Mouse (Mus musculus) liver, embryonic 11.5 days (tissue): ENCODE data around the gene Parp4. TPM values are rescaled to one million over a fixed set of nuclear protein-coding genes. Genes with fewer than 3 reads are reported as not detected.
A peak's percentile ranks its signal among the peaks of the same experiment; 100 is the strongest.

Experiments used
- ATAC-seq: fragments of 200-750 bp; cut with Nextera tagmentation; replicated peaks from 2 replicates; pipeline ENCODE4 v1.8.0; 2017; ENCODE audit warnings: moderate number of reproducible peaks, mild to moderate bottlenecking, moderate TSS enrichment, moderate library complexity; ENCODE audit not compliant: low FRiP score
- DNase-seq: peaks from one replicate; pipeline ENCODE4 v3.0.0-alpha.2; 2017; ENCODE audit warnings: low spot score
- H3K27ac ChIP-seq: fragments of 300-500 bp; sonication (generic); 2 replicates; pipeline ENCODE4 v1.5.1; 2014; ENCODE audit warnings: mild to moderate bottlenecking, low read depth, low read length, control low read depth
- H3K27me3 ChIP-seq: fragments of 300-500 bp; sonication (generic); replicated peaks from 2 replicates; pipeline ENCODE4 v1.6.1; 2014; ENCODE audit warnings: low read length, mixed read lengths; ENCODE audit not compliant: control insufficient read depth, insufficient read depth
- H3K36me3 ChIP-seq: fragments of 300-500 bp; sonication (generic); 2 replicates; pipeline ENCODE4 v1.6.1; 2014; ENCODE audit warnings: mild to moderate bottlenecking, low read length, moderate library complexity, mixed read lengths; ENCODE audit not compliant: control insufficient read depth, insufficient read depth
- H3K4me1 ChIP-seq: fragments of 300-500 bp; sonication (generic); replicated peaks from 2 replicates; pipeline ENCODE4 v1.6.1; 2014; ENCODE audit warnings: low read length, mixed read lengths; ENCODE audit not compliant: control insufficient read depth, insufficient read depth
- H3K4me2 ChIP-seq: fragments of 300-500 bp; sonication (generic); 2 replicates; pipeline ENCODE4 v1.6.1; 2014; ENCODE audit warnings: mild to moderate bottlenecking, control low read depth, moderate library complexity
- H3K4me3 ChIP-seq: fragments of 300-500 bp; sonication (generic); 2 replicates; pipeline ENCODE4 v1.5.1; 2014; ENCODE audit warnings: low read depth, low read length, control low read depth
- H3K9ac ChIP-seq: fragments of 300-500 bp; sonication (generic); 2 replicates; pipeline ENCODE4 v1.6.1; 2014; ENCODE audit warnings: low read depth, low read length, control low read depth
- H3K9me3 ChIP-seq: fragments of 300-500 bp; sonication (generic); 2 replicates; pipeline ENCODE4 v1.6.1; 2016; ENCODE audit warnings: low read length, inconsistent platforms, mixed read lengths; ENCODE audit not compliant: control insufficient read depth
- WGBS: fragments of 180-500 bp; shearing (Covaris S2); extraction: QIAGEN DNeasy Blood & Tissue Kit; methylation state at CpG from one replicate; pipeline ENCODE4 v1.1.7; 2014; 5-methylcytosine and 5-hydroxymethylcytosine counted together
- polyA plus RNA-seq: library from polyadenylated mRNA; unstranded; fragments of >200 nt; fragmentation: Nextera tagmentation; extraction: Ambion mirVana; gene quantifications from 2 replicates; pipeline ENCODE4 v1.2.1, GENCODE M21; 2014

The Parp4 gene
- polyA plus RNA-seq, 1 experiment from 2014 or later, result 3.0 TPM

- H3K9ac ChIP-seq, result peak overlapping the region; percentile 93
- H3K27ac ChIP-seq, result no peak overlapping the region; the same call in 1 of the 2 replicates
- H3K36me3 ChIP-seq, result 0 out of 2 replicates have a peak, but pooled peaks cover 7% of the 10 kb centered on the region
- peak overlapping the region; percentile 94 for H3K4me3 ChIP-seq
- DNase-seq (no peak), ATAC-seq (no peak)
- no peaks in the 10 kb centered on the region for H3K27me3 ChIP-seq
- H3K4me1 ChIP-seq, result peaks cover 9% of the 10 kb centered on the region
- 1% methylated on average over 13 of the region's 13 CpGs for WGBS
- peak overlapping the region; percentile 93 for H3K4me2 ChIP-seq
- no peaks in the 10 kb centered on the region for H3K9me3 ChIP-seq
Observed at GRCm38 (mm10) chr14:56669046-56669620, 93.7 kb downstream of the Parp4 start.

- no peak for ATAC-seq
- DNase-seq, result no peak
- Histone ChIP-seq H3K27me3 (no peaks in the 10 kb centered on the region), H3K4me3 (no peak overlapping the region), H3K9me3 (no peaks in the 10 kb centered on the region), H3K27ac (no peak overlapping the region), H3K4me2 (no peak overlapping the region), H3K9ac (no peak overlapping the region), H3K4me1 (no peaks in the 10 kb centered on the region), H3K36me3 (peaks cover 25% of the 10 kb centered on the region)
- 64% methylated on average over 1 of the region's 1 CpGs for WGBS
Observed at GRCm38 (mm10) chr14:56685426-56685825, 110.0 kb downstream of the Parp4 start.

- H3K9ac ChIP-seq, result no peak overlapping the region
- H3K27ac ChIP-seq, result no peak overlapping the region
- WGBS, result 83% methylated on average over 1 of the region's 1 CpGs
- no peaks in the 10 kb centered on the region for H3K9me3 ChIP-seq
- H3K36me3 ChIP-seq, result peaks cover 40% of the 10 kb centered on the region
- ATAC-seq (no peak), DNase-seq (no peak)
- no peaks in the 10 kb centered on the region for H3K4me1 ChIP-seq
- no peak overlapping the region for H3K4me2 ChIP-seq
- H3K4me3 ChIP-seq, result no peak overlapping the region
- no peaks in the 10 kb centered on the region for H3K27me3 ChIP-seq
Observed at GRCm38 (mm10) chr14:56689116-56689515, 113.7 kb downstream of the Parp4 start.

- Histone ChIP-seq H3K9me3 (no peaks in the 10 kb centered on the region), H3K4me2 (no peak overlapping the region), H3K27ac (no peak overlapping the region), H3K27me3 (no peaks in the 10 kb centered on the region), H3K4me1 (no peaks in the 10 kb centered on the region), H3K36me3 (peaks cover 46% of the 10 kb centered on the region), H3K9ac (no peak overlapping the region), H3K4me3 (no peak overlapping the region)
- DNase-seq (no peak), ATAC-seq (no peak)
- WGBS, result 68% methylated on average over 1 of the region's 1 CpGs
Observed at GRCm38 (mm10) chr14:56689766-56690165, 114.3 kb downstream of the Parp4 start.

- WGBS, result 69% methylated on average over 3 of the region's 3 CpGs
- no peak overlapping the region for H3K4me3 ChIP-seq
- ATAC-seq, result no peak
- no peak for DNase-seq
- no peaks in the 10 kb centered on the region for H3K9me3 ChIP-seq
- no peak overlapping the region for H3K27ac ChIP-seq
- H3K9ac ChIP-seq, result no peak overlapping the region
- H3K4me1 ChIP-seq, result no peaks in the 10 kb centered on the region
- H3K36me3 ChIP-seq, result peaks cover 37% of the 10 kb centered on the region
- no peak overlapping the region for H3K4me2 ChIP-seq
- no peaks in the 10 kb centered on the region for H3K27me3 ChIP-seq
Observed at GRCm38 (mm10) chr14:56695495-56695894, 120.1 kb downstream of the Parp4 start.

- 94% methylated on average over 5 of the region's 5 CpGs for WGBS
- no peaks in the 10 kb centered on the region for H3K9me3 ChIP-seq
- no peak for ATAC-seq
Observed at GRCm38 (mm10) chr14:56697836-56698235, 122.4 kb downstream of the Parp4 start.

GRCm38 (mm10) chr14:56702644-56703043 is 127.2 kb downstream of the Parp4 start:
- no peak for DNase-seq
- Histone ChIP-seq H3K4me2 (no peak overlapping the region), H3K9ac (no peak overlapping the region), H3K27ac (no peak overlapping the region), H3K4me1 (peaks cover 10% of the 10 kb centered on the region; the same call in 1 of the 2 replicates), H3K27me3 (no peaks in the 10 kb centered on the region), H3K36me3 (peaks cover 5% of the 10 kb centered on the region), H3K4me3 (no peak overlapping the region), H3K9me3 (no peaks in the 10 kb centered on the region)
- 68% methylated on average over 4 of the region's 4 CpGs for WGBS
- peak; percentile 80 for ATAC-seq

More at GRCm38 (mm10) chr14:56697836-56698235, 122.4 kb downstream of the Parp4 start:
- no peak overlapping the region for H3K9ac ChIP-seq
- no peak overlapping the region for H3K4me3 ChIP-seq
- no peak overlapping the region for H3K27ac ChIP-seq
- no peak for DNase-seq
- no peaks in the 10 kb centered on the region for H3K4me1 ChIP-seq
- no peaks in the 10 kb centered on the region for H3K27me3 ChIP-seq
- peaks cover 28% of the 10 kb centered on the region for H3K36me3 ChIP-seq
- H3K4me2 ChIP-seq, result no peak overlapping the region

GRCm38 (mm10) chr14:56705687-56706086 is 130.3 kb downstream of the Parp4 start:
- H3K4me2 ChIP-seq, result no peak overlapping the region
- WGBS, result 72% methylated on average over 4 of the region's 4 CpGs

More at GRCm38 (mm10) chr14:56705687-56706086, 130.3 kb downstream of the Parp4 start:
- Histone ChIP-seq H3K36me3 (0 out of 2 replicates have a peak, but pooled peaks cover 2% of the 10 kb centered on the region), H3K27ac (no peak overlapping the region), H3K4me3 (no peak overlapping the region), H3K9ac (no peak overlapping the region), H3K27me3 (no peaks in the 10 kb centered on the region), H3K4me1 (peaks cover 10% of the 10 kb centered on the region; the same call in 1 of the 2 replicates), H3K9me3 (no peaks in the 10 kb centered on the region)
- DNase-seq (no peak), ATAC-seq (no peak)
